Mouse (Mus musculus) testis, adult 2 months (tissue): ENCODE results near the gene Zfp1. TPM values are rescaled to one million over a fixed set of nuclear protein-coding genes. Genes with fewer than 3 reads are reported as not detected.

Experiments used
- H3K27ac ChIP-seq: fragments of 200-500 bp; 2 replicates; pipeline ENCODE4 v1.5.1; 2012; ENCODE audit warnings: low read depth, low read length; ENCODE audit not compliant: control insufficient read depth, insufficient read depth
- H3K27me3 ChIP-seq: fragments of 200-500 bp; 2 replicates; pipeline ENCODE4 v1.6.1; 2012; ENCODE audit warnings: mild to moderate bottlenecking, low read length, moderate library complexity; ENCODE audit not compliant: control insufficient read depth, insufficient read depth
- H3K36me3 ChIP-seq: fragments of 200-500 bp; 2 replicates; pipeline ENCODE4 v1.6.1; 2012; ENCODE audit warnings: mild to moderate bottlenecking, low read length; ENCODE audit not compliant: control insufficient read depth, insufficient read depth
- H3K4me1 ChIP-seq: fragments of 200-500 bp; 2 replicates; pipeline ENCODE4 v1.6.1; 2012; ENCODE audit warnings: low read length; ENCODE audit not compliant: control insufficient read depth, insufficient read depth
- H3K4me3 ChIP-seq: fragments of 200-500 bp; 2 replicates; pipeline ENCODE4 v1.5.1; 2012; ENCODE audit warnings: low read depth, mild to moderate bottlenecking, low read length, moderate library complexity, mixed read lengths; ENCODE audit not compliant: control insufficient read depth
- CTCF ChIP-seq: fragments of 200-500 bp; IDR thresholded peaks from 2 replicates; pipeline ENCODE4 v1.5.1; 2012; ENCODE audit warnings: low read depth, mild to moderate bottlenecking, inconsistent platforms, low read length, moderate library complexity; ENCODE audit not compliant: control insufficient read depth, insufficient read depth, insufficient replicate concordance
- POLR2A ChIP-seq: fragments of 200-500 bp; IDR thresholded peaks from 2 replicates; pipeline ENCODE4 v1.6.1; 2012; ENCODE audit warnings: low read depth, mild to moderate bottlenecking, inconsistent platforms, low read length, moderate library complexity; ENCODE audit not compliant: control insufficient read depth
- polyA plus RNA-seq: library from polyadenylated mRNA; depleted of rRNA; stranded (reverse); fragments of >200 nt; gene quantifications from 2 replicates; pipeline ENCODE4 v1.2.3, GENCODE M21; 2012

The Zfp1 gene
- polyA plus RNA-seq, 1 experiment, result 4.1 TPM

DNA sequence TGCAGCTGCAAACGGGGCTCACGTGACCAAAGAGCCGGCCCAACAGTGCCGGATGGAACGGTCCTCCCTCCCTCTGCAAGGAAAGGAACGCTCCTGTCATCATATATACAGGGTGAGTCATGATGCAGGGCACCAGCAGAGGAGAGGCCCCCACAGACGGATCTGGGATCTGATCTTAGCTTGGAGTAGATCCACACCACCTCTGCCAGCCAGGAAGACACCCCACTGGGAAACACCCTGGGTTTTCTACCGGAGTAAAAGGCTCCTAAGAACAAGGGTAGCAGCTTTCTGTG is 16.7 kb upstream of the Zfp1 start:
- no peak for TF ChIP-seq POLR2A
- no peak for TF ChIP-seq CTCF
- Histone ChIP-seq H3K27ac (no peak overlapping the region), H3K4me3 (no peak overlapping the region), H3K27me3 (no peaks in the 10 kb centered on the region), H3K4me1 (peaks cover 3% of the 10 kb centered on the region), H3K36me3 (no peaks in the 10 kb centered on the region; the same call in 1 of the 2 replicates)

DNA sequence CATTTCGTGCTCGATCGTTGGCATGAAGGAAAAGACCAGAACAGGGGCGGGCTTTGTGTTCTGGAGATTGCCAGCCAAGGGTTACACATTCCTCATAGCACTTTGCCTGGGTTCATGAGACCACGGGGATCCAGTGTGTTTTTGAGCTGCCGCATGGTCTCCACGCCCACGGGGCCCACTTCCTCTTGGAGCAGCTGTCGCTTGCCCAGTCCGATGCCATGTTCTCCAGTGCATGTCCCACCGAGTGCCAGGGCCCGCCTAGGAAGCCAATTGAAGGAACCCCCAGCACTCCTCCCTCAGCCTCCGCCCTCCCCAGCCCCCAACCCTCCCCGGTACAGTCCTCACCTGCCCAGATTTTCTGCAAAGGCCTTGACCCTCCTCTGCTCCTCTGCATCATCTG is 16.3 kb upstream of the Zfp1 start:
- TF ChIP-seq CTCF, result no peak
- no peak for TF ChIP-seq POLR2A
- Histone ChIP-seq H3K4me3 (no peak overlapping the region), H3K36me3 (no peaks in the 10 kb centered on the region; the same call in 1 of the 2 replicates), H3K27ac (no peak overlapping the region), H3K4me1 (peaks cover 3% of the 10 kb centered on the region), H3K27me3 (no peaks in the 10 kb centered on the region)

DNA sequence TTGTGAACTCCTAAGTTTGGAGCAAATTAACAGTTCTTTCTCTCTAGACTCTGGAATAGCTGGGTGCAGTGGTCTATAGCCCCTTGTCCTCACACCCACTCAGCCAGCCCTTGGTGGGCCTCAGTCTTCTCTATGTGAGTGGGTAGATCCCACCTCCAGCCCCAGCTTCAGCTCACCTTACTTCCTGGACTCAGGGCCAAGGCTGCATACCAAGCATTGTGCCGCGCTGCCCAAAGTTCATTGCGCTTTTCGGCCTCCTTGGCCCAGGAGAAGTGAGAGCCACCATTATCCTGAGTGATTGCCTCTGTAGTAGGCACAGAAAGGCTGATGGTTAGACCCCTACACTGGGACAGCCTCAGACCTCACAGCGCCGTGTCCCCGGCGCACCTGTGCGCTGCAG is 15.3 kb upstream of the Zfp1 start:
- no peaks in the 10 kb centered on the region for H3K27me3 ChIP-seq
- H3K36me3 ChIP-seq, result no peaks in the 10 kb centered on the region
- no peak for TF ChIP-seq CTCF
- TF ChIP-seq POLR2A, result no peak
- H3K4me1 ChIP-seq, result peaks cover 3% of the 10 kb centered on the region
- no peak overlapping the region for H3K4me3 ChIP-seq
- H3K27ac ChIP-seq, result no peak overlapping the region

DNA sequence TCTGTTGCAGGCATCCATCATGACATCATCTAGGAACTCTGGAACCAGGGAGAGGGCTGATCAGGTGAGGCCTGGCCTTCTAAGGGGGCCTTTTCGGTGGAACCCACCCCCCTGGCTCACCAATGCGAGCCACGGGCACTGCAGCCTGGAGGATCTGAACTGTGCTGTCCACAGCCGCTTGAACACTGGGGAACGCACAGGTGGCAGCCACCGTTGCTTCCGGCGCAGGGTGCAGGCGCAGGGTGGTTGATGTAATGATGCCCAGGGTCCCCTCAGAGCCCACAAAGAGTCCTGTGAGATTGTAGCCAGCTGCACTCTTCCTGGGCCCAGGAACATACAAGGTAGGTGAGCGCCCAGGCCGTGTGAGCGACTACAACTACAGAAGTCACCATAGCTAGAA is 14.8 kb upstream of the Zfp1 start:
- no peaks in the 10 kb centered on the region for H3K27me3 ChIP-seq
- TF ChIP-seq CTCF (no peak), POLR2A (no peak)
- no peak overlapping the region for H3K4me3 ChIP-seq
- no peaks in the 10 kb centered on the region for H3K36me3 ChIP-seq
- H3K27ac ChIP-seq, result no peak overlapping the region
- peaks cover 3% of the 10 kb centered on the region for H3K4me1 ChIP-seq

DNA sequence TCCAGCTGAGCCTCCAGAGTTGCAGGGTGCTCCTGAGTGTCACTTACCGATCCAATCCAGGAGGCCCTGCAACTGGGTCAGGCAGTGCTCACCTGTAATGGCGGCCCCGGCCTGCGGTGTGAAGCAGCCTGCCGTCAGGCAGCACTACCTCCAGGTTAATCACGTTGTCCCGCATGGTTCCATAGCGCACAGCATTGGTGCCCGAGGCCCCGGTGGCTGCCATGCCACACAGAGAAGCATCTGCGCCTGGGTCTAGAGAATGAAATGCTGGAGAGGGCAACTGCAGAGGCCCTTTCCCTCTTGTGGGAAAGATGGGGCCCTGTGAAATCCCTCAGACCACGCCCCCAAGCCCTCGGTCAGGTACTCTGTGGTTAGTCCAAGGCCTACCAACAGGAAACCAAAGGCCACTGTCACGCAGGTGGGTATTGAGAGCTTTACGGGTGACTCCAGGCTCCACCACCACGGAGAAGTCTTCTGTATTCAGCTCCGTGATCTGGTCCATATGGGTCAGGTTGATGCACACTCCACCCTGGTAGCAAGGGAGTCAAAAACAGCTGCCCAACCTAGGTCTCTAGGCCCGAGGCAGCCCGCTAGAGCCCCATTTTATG is 14.2 kb upstream of the Zfp1 start:
- H3K4me3 ChIP-seq, result no peak overlapping the region
- no peak overlapping the region for H3K27ac ChIP-seq
- TF ChIP-seq CTCF (no peak), POLR2A (no peak)
- H3K27me3 ChIP-seq, result no peaks in the 10 kb centered on the region
- no peaks in the 10 kb centered on the region for H3K36me3 ChIP-seq
- H3K4me1 ChIP-seq, result peaks cover 3% of the 10 kb centered on the region

DNA sequence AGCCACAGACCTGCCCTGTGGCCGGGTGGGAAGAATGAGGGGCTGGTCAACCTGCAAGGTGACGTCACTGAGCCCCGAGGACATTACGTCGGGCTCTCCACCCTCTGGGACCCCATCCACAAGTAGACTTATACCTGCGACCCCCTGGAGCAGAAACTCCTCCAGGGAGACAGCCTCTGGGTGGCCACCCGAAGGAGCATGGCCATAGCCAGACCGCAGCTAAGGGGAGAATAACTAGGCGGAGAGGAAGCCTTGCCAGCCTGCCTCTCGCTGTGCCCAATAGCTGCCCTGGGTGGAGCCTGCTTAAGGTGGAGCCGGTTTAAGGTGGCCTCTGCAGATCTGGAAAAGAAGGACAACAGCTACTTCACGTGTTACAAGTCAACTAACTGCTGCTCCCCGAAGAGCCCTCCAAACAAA is 13.1 kb upstream of the Zfp1 start, which contains the start of gene Ldhd:
TSS of gene Ldhd (minus strand) at position 270 of the 417 bp plus-strand sequence.
- TF ChIP-seq POLR2A (peak; percentile 54), CTCF (no peak)
- H3K4me3 ChIP-seq, result peak within 1 kb of the TSS; percentile 62
- H3K36me3 ChIP-seq, result no peaks in the 10 kb centered on the region
- H3K27me3 ChIP-seq, result no peaks in the 10 kb centered on the region
- peaks cover 3% of the 10 kb centered on the region for H3K4me1 ChIP-seq
- peak within 1 kb of the TSS; percentile 12; the same call in 1 of the 2 replicates for H3K27ac ChIP-seq

DNA sequence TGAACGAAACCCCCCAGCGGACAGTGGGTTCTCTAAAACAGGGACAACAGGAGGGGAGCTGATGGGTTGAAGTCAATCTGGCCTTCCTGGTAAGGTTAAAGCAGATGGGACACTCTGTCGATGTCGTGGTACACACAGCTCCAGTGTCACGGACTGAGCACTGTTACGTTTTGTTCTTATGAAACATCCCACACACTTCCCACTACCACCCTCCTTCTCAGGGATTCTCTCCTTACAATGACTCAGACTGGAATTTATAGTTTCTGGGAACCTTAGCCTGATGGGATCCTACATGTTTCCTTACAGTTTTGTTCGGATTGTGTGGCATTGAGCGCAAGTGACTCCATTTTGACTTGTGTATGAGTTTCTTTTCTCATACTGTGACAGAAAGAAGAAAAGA is 11.6 kb upstream of the Zfp1 start:
- Histone ChIP-seq H3K4me1 (peaks cover 3% of the 10 kb centered on the region), H3K4me3 (no peak overlapping the region), H3K27me3 (no peaks in the 10 kb centered on the region), H3K27ac (no peak overlapping the region), H3K36me3 (no peaks in the 10 kb centered on the region)
- TF ChIP-seq CTCF (no peak), POLR2A (no peak)

DNA sequence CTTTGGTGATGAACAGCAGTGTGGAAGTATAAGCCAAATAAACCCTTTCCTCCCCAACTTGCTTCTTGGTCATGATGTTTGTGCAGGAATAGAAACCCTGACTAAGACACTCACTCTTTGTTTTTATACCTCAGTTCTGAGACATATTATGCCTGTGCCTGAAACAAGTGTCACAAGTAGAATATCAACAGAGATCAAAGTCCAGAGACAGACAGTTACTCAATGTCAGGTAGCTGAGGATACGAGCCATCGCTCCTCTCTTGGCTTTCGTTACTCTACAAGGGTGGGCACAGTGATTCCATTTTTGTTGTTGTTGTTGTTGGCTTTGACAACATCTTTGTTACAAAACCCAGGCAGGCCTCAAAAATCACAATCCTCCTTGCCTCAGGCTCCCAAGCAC is 10.2 kb upstream of the Zfp1 start:
- peaks cover 2% of the 10 kb centered on the region for H3K4me1 ChIP-seq
- TF ChIP-seq CTCF (no peak), POLR2A (no peak)

More for the DNA sequence above, 10.2 kb upstream of the Zfp1 start:
- Histone ChIP-seq H3K27me3 (no peaks in the 10 kb centered on the region), H3K36me3 (no peaks in the 10 kb centered on the region), H3K4me3 (no peak overlapping the region), H3K27ac (no peak overlapping the region)
